Mouse (Mus musculus): ENCODE measurements around the gene Nup153.

- TF ChIP-seq CTCF (IDR thresholded peaks at IDR 0.05; ENCODE audit: low read depth) (no peak), EP300 (optimal IDR thresholded peaks at IDR 0.05) (no peak)
These were observed 75.1 kb downstream of the Nup153 start for GRCm38 (mm10) chr13:46652671-46653070.
